Mouse (Mus musculus): ENCODE data around the gene Acsl3. TPM values are rescaled to one million over a fixed set of nuclear protein-coding genes. Genes with fewer than 3 reads are reported as not detected.

Acsl3 gene
- total RNA-seq (2023) = 10.5 to 16.8 TPM (median 13.4 TPM) in 4 replicates

GRCm38 (mm10) chr1:78657671-78658440, at the start of gene Acsl3, which contains the start of gene Utp14b:
TSS of gene Acsl3 (plus strand) at chr1:78657825.
TSS of gene Utp14b (plus strand) at chr1:78658038.

Other genes starting within 250 kb of the Acsl3 start
- gene Farsb, start 168.9 kb upstream of the Acsl3 start, total RNA-seq (2023) = 49.2 to 62.7 TPM (median 55.1 TPM) in 4 replicates
- 2.5 TPM in 1 of 4 replicates, not detected in the others for gene Mogat1, start 146.8 kb upstream of the Acsl3 start, total RNA-seq (2023)
- gene BC035947, start 145.7 kb upstream of the Acsl3 start, total RNA-seq (2023) = not detected in 4 replicates
- gene Utp14b, start 213 bp downstream of the Acsl3 start, total RNA-seq (2023) = 19.3 to 21.7 TPM (median 20.4 TPM) in 4 replicates
- gene Kcne4, start 158.9 kb downstream of the Acsl3 start, total RNA-seq (2023) = not detected in 4 replicates